Mouse (Mus musculus): ENCODE measurements around the gene Ifi47. TPM values are rescaled to one million over a fixed set of nuclear protein-coding genes. Genes with fewer than 3 reads are reported as not detected.
"Not testable (repeated sequence)": the region's sequence is repeated elsewhere in the genome, so short reads cannot be mapped to it uniquely, and the experiment has no call there.

Gene Ifi47
- total RNA-seq (2017) = 36.2 and 38.1 TPM in 2 replicates

GRCm38 (mm10) chr11:49076001-49076757 is at the start of gene Ifi47:
Gene Ifi47, plus strand, starts transcription at chr11:49076587.
- peak; percentile 48; the same call in 1 of the 2 replicates for ATAC-seq (ENCODE audit: extremely low read depth, insufficient number of reproducible peaks, low FRiP score, poor library complexity, severe bottlenecking)

- ATAC-seq (ENCODE audit: extremely low read depth, insufficient number of reproducible peaks, low FRiP score, poor library complexity, severe bottlenecking) = peak; percentile 68
Measured at GRCm38 (mm10) chr11:49050064-49050463, 26.3 kb upstream of the Ifi47 start.

- ATAC-seq (ENCODE audit: extremely low read depth, insufficient number of reproducible peaks, low FRiP score, poor library complexity, severe bottlenecking) = peak; percentile 73
Measured at GRCm38 (mm10) chr11:49051093-49051891, 25.1 kb upstream of the Ifi47 start, which contains the start of gene 9930111J21Rik2. Gene 9930111J21Rik2, minus strand, starts transcription at chr11:49051242.

- peak; percentile 45 for ATAC-seq (ENCODE audit: extremely low read depth, insufficient number of reproducible peaks, low FRiP score, poor library complexity, severe bottlenecking)
Measured at GRCm38 (mm10) chr11:49051894-49052293, 24.5 kb upstream of the Ifi47 start.

- peak; percentile 69 for ATAC-seq (ENCODE audit: extremely low read depth, insufficient number of reproducible peaks, low FRiP score, poor library complexity, severe bottlenecking)
Measured at GRCm38 (mm10) chr11:49060061-49060460, 16.3 kb upstream of the Ifi47 start.

GRCm38 (mm10) chr11:49061865-49062264 is 14.5 kb upstream of the Ifi47 start:
- ATAC-seq (ENCODE audit: extremely low read depth, insufficient number of reproducible peaks, low FRiP score, poor library complexity, severe bottlenecking) = peak; percentile 37; the same call in 1 of the 2 replicates

- not testable (repeated sequence) for ATAC-seq (ENCODE audit: extremely low read depth, insufficient number of reproducible peaks, low FRiP score, poor library complexity, severe bottlenecking)
Measured at GRCm38 (mm10) chr11:49063713-49064469, 12.5 kb upstream of the Ifi47 start, which contains the start of gene Tgtp2. Gene Tgtp2, minus strand, starts transcription at chr11:49064206.

GRCm38 (mm10) chr11:49068358-49068757 is 8.0 kb upstream of the Ifi47 start:
- ATAC-seq (ENCODE audit: extremely low read depth, insufficient number of reproducible peaks, low FRiP score, poor library complexity, severe bottlenecking) = no peak

- no peak for ATAC-seq (ENCODE audit: extremely low read depth, insufficient number of reproducible peaks, low FRiP score, poor library complexity, severe bottlenecking)
Measured at GRCm38 (mm10) chr11:49077012-49077411, 625 bp downstream of the Ifi47 start.

GRCm38 (mm10) chr11:49078719-49079118 is 2.3 kb downstream of the Ifi47 start:
- no peak for ATAC-seq (ENCODE audit: extremely low read depth, insufficient number of reproducible peaks, low FRiP score, poor library complexity, severe bottlenecking)

DNA sequence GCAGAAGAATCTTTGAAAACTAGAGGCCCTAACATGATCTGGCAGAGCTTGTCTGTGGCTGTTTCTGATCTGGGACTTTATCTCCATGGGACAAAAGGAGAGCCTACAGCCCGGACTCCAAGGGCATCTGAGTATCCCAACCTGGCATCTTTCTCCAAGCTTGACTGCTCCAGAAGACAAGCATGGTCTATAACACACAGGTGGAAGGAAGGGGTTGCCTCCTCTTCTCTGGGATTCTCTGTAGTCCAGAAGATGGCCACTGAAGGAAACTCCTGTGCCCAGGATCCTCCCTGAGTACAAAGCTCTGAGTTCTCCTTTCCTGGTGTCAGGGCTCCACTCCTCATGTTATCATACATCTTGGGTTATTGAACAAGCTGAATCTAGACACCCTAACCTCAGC is 4.2 kb downstream of the Ifi47 start:
- ATAC-seq (ENCODE audit: extremely low read depth, insufficient number of reproducible peaks, low FRiP score, poor library complexity, severe bottlenecking) = no peak

DNA sequence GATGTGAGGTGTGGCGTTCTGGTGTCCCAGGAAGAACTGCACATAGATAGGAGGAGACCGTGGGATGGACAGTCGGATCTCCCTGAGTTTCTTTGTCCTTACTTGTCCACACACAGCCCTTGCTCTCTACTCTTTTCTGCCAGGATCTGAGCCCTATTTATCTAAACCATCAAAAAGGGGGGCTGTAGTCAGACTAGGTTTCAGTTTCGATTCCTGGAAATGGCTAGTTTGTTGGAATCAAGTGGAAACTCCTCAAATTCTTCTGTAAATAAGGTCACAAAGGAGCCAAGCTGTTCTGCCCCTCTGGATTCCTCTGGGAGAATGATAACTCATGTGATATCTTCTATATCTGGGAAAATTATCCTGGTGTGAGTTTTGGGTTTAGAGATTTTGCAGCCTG is 5.0 kb downstream of the Ifi47 start:
- no peak for ATAC-seq (ENCODE audit: extremely low read depth, insufficient number of reproducible peaks, low FRiP score, poor library complexity, severe bottlenecking)

- ATAC-seq (ENCODE audit: extremely low read depth, insufficient number of reproducible peaks, low FRiP score, poor library complexity, severe bottlenecking) = no peak
Measured at GRCm38 (mm10) chr11:49081886-49082285, 5.5 kb downstream of the Ifi47 start.

DNA sequence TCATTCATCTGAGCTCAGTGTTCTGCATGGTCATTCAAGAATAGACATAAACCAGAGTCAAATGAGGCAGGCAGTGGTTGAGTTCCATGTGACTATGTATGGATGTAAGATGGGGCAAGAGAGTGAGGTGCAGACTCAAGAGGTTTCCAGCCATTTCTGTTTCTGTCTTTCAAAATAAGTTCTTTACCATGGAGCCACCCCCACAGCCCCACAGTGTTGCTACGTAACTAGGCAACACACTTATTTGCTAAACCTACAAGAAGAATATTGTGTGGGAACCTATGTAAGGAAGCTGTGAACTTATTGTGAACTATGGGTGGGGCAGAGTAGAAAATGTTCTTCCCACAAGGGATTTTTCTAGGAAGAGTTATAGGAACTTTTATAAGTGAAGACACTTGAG is 6.8 kb downstream of the Ifi47 start:
- ATAC-seq (ENCODE audit: extremely low read depth, insufficient number of reproducible peaks, low FRiP score, poor library complexity, severe bottlenecking) = peak; percentile 31; the same call in 1 of the 2 replicates

DNA sequence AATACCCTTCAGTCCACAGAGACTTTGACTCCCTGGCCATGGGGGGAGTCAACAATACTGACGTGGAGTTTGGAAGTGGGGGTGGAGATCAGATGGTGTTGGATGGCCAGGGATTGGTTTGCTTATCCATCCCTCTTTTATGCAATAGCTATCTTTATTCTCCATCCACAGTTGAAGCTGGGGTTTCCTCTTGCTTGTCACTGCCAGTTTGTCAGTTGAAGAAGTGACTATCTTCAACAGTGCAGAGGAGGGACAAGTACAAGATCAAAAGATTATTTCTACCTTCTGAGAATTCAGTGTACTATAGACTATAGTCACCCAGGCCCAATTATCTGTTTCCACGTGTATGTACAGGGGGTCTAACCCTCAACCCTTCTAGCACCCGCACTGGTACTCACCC is 7.4 kb downstream of the Ifi47 start:
- ATAC-seq (ENCODE audit: extremely low read depth, insufficient number of reproducible peaks, low FRiP score, poor library complexity, severe bottlenecking) = no peak

- ATAC-seq (ENCODE audit: extremely low read depth, insufficient number of reproducible peaks, low FRiP score, poor library complexity, severe bottlenecking) = no peak
Measured at GRCm38 (mm10) chr11:49084385-49084784, 8.0 kb downstream of the Ifi47 start.

- peak; percentile 47; the same call in 1 of the 2 replicates for ATAC-seq (ENCODE audit: extremely low read depth, insufficient number of reproducible peaks, low FRiP score, poor library complexity, severe bottlenecking)
Measured at GRCm38 (mm10) chr11:49084875-49085274, 8.5 kb downstream of the Ifi47 start.

DNA sequence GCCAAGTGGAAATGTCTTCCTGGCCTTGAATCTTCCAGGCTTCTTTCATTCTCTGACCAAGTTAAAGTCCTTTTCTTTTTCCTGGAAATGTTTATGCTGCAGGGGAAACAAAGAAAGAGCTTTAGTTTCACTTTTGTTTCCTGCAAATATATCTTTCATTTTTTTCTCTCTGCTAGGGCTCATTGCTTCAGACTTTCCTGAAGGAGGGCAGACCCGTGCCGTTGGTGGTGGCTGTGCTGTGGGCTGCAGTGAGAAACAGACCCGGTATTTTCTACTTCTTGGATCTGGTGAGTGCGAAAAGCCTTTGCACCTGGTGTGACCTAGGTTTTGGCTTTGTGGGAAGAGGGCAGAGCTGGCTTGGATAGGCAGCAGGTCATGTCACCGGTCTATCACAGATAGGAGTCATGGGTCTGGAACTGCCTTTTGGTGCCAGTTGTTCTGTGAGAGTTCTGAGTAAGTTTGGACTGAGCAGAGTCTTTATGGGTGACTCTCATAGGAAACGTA is 10.5 kb downstream of the Ifi47 start:
- peak; percentile 7; the same call in 1 of the 2 replicates for ATAC-seq (ENCODE audit: extremely low read depth, insufficient number of reproducible peaks, low FRiP score, poor library complexity, severe bottlenecking)
